Mouse (Mus musculus) adrenal gland, postnatal 14 days (tissue): ENCODE results near the gene Ccdc92b. TPM values are rescaled to one million over a fixed set of nuclear protein-coding genes. Genes with fewer than 3 reads are reported as not detected.
"Not testable (repeated sequence)": the region's sequence is repeated elsewhere in the genome, so short reads cannot be mapped to it uniquely, and the experiment has no call there.

Source experiments
- DNase-seq: peaks from one replicate; pipeline ENCODE4 v3.0.0; 2021; ENCODE audit warnings: mixed read lengths
- long read RNA-seq, 2 experiments: library from polyadenylated mRNA; stranded (forward); transcript quantifications; one replicate each; pipeline ENCODE4 v2.0.0; 2021
- total RNA-seq: library from RNA; stranded (reverse); gene quantifications from 2 replicates; pipeline ENCODE4 v1.2.3, GENCODE M21; 2021

Ccdc92b gene
- 2.9 and 3.1 TPM in 2 replicates for total RNA-seq
- long read RNA-seq, experiment 1, full-length matches to known transcripts: 1 of 2 reads
- long read RNA-seq, experiment 1, partial matches to known transcripts: 0 of 2 reads
- long read RNA-seq, experiment 1, other reads (novel, unspliced or antisense): 1 of 2 reads
- long read RNA-seq, experiment 2, full-length matches to known transcripts: 4 of 8 reads
- long read RNA-seq, experiment 2, partial matches to known transcripts: 3 of 8 reads
- long read RNA-seq, experiment 2, other reads (novel, unspliced or antisense): 1 of 8 reads

DNA sequence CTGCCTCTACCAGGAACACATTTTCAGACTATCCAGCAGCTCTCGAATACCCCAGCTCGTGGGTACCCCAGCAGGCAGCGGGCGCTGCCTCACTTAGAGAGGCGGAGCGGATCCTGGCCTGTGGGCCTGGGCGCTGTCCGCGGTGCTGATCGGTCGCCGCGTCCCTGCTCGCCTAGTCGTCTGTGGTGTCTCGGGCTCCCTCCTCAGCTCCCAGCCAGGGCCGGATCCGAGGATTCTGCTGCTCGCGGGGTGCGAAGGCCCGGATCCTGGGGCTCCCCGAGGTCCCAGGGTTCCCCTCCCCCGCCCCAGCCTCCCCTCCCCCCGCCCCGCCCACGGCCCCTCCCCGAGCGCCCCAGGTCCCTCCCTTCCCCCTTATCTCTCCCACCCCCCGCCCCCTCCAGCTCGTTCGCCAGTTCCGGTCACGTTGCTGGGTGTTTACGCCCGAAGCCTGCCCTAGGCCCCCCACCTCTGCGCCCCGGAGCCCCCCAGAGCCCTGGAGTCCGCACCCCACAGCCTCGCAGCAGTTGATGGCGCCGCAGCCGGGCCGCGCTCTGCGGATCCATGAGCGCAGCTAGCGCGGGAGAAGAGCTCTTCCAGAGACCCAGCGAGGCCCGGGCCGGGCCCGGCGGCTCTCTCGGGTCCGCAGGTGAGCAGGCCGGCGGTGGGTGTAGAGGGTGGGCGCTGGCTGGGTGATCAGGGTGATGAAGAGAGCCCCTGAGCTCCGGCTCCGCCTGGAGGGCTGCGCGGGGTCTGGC, at the start of gene Ccdc92b:
TSS of gene Ccdc92b (plus strand) at position 405 of the 755 bp plus-strand sequence.
- DNase-seq: peak; percentile 91

DNA sequence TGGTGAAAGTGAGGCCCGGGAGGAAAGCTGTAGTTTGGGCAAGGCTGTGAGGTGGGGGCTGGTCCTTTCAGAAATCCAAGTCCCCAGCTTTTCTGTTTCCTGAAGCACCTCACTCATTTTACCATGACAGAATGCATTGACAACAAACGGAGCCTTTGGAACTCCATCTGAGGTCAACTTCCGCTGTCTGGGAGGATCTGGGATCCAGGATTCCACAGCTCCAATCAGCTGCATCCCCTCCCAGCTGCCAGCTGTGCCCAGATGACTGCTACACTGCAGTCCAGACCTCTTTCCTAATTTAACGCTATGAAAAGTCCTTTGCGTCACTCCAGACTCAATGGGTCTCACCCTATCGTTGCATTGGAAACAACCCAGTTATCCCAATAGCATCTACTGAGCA, 49.7 kb upstream of the Ccdc92b start:
- DNase-seq: no peak

DNA sequence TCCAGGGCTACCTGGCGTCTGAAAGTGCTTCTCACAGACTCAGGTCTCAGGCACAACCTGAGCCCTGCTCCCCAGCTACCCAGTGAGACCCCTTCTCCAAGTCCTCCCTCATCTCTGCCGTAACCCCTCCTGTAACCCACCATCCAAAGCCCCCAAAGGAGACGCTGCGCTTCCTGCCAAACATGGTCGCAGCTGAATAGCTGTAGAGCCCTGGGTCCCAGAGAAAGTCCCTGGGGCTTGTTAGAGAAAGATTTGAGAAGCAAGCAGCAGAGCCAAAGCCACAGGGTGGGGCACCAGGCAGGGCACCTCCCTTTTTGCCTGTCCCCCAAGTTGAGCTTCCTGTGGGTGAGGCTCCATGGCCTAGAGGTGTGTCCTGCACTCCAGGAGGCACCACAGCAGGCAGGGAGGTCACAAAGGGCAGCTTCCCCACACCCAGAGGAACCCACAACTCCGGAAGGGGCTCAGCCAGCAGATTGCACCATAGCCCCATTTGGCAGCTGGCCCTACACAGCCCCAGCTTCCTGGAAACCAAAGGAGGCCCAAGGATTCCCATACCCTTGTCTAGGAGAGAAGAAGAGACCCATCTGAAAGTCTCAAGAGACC, 46.8 kb upstream of the Ccdc92b start:
- DNase-seq: peak; percentile 40

DNA sequence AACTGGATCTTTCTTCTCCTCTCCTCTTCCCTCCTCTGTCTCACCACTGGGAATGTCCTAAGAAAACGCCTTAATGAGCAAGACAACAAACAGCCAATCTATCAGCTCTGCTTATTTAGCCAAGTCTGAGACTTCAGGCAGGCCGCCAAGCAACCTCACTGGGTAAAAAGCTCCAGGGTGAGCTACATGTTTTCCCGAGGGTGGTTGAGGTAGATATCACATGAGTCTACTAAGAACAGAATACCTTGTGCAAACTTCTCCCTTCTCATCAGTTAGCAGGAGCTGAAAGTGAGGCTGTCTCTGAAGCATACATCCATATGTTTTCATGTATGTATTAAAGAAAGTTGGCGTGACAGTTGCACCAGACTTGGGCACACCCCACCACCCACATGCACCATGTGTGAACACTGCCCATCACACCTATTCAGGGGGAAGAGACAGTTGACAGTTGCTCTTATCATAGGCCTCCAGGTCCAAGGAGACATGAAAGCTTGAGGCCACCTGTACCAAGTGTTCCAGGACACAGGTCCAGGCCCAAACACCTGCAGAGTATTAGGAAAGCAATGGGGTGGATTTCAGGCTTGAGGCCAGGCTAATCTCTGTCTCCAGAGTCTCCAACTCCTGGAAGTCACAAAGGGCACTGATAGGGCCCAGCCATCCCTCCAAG, 44.5 kb upstream of the Ccdc92b start:
- DNase-seq: peak; percentile 58

DNA sequence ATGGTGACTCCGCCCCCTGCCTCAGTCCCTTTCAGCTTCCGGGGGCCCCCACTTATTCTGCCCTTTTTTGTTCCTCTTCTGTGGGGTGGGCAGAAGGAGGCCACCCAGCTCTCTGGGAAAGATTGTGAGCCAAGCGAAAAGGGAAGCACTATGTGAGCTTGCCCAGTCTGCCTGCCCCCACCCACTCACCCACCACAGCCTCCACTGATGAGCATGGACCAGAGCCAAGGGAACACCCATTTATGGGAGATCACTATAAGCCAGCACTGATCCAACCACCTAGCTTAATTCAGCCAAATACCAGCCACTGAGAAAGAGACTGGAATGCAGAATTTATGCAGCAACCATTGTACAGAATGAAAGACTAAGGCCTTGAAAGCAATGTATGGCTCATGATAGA, 43.5 kb upstream of the Ccdc92b start:
- peak; percentile 12 for DNase-seq

DNA sequence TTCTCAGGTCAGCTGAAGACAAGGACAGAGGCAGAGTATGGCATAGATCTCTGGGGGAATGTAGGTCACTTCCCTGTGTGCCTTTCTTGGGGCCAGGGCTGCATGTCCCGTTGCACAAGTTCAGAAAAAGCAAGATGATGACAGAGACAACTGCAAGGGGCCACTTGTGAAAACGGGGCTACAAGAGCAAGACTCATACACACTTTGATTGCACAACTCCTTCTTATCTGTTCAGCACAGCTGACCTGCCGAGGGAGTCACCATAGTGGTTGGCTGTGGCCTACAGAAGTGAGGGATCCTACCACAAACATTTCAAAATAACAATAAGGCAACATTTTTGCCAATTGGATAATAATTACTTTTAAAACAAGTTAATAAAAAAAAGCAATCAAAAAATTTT, 42.3 kb upstream of the Ccdc92b start:
- DNase-seq: no peak

DNA sequence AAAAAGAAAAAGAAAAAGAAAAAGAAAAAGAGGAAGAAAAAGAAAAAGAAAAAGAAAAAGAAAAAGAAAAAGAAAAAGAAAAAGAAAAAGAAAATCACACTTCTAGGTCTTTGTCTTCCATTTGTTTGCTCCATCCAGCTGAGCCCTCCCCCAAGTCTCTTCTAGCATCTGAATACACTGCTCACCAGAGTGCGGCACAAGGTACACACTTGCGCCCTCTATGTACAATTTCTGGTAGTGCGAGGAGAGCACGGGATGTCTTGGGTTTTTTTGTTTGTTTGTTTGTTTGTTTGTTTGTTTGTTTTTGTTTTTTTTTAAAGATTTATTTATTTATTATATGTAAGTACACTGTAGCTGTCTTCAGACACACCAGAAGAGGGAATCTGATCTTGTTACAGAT, 38.1 kb upstream of the Ccdc92b start:
- not testable (repeated sequence) for DNase-seq

DNA sequence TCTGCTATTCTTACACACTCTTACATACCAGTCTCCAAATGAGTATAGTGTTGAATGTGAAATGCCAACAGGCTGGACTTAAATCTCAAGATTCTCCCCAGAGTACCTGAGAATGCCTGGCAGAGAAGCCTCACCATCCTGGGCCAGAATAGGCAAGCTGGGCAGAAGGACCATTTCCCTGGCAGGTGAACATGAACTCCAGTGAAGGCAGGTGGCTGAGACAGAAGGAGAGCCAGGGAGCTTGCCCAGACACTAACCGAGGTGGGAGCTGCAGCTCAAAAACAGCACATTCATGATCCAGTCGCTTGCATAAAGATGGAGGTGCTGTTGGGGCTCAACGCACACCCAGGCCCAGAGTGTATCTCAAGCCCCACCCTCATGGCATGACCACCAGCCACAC, 36.9 kb upstream of the Ccdc92b start:
- DNase-seq: no peak

DNA sequence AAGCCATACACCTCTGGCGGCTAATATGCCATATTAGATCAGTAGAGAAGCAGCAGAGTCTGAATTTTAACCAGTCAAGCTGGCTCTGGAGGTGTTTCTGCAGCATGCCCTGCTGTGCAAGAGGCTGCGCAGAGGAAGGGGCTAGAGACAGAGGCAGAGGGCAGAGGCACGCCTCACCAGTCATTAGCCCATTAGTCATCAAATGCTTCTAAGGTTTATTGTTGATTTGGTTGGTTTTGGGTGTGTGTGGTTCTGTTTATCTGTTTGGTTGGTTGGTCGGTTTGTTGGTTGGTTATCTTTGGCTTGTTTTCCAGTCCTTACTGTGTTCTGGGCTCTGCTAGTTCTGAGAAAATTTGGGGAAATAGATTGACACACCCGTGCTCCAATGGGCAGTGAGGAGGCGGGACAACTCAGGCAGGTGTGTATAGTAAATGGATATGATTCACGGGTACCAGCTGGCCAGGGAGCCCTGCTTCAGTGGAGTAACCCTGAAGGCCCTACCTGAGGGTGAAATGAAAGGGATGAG, 35.5 kb upstream of the Ccdc92b start:
- DNase-seq: no peak

DNA sequence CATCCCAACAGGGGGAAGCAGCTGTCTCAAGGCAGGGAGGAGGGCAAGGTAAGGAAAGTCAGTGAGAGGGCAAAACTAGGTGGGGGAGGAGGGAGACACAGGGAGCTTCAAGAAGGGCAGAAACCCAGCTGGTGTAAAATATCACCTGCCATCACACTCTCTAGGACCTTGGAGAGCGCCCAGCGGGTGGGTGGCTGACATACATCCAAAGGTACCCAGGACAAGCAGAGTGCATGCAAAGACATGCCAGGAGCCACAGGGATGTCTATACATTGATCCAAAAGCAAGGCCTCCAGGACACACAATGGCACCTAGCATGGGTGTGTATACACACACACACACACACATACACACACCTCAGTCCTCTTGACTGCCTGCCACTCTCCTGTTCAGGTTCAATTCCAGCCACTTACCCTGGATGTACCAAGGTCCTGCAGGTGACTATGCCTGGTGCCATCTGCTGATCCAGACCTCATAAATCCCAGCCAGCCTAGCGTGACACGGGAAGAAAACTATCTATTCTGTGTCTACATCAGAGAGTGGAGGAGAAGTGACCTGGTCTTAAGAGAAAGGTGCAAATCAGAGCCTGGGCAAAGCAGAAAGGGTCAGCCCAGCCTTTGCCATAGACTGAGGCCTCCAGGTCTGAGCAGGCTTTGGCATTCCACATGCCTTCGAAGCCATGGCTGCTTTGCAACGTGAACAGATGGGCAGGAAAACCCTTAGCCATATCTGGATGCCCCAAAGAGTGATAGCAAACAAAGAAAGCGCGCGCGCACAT, 34.3 kb upstream of the Ccdc92b start:
- peak; percentile 54 for DNase-seq

DNA sequence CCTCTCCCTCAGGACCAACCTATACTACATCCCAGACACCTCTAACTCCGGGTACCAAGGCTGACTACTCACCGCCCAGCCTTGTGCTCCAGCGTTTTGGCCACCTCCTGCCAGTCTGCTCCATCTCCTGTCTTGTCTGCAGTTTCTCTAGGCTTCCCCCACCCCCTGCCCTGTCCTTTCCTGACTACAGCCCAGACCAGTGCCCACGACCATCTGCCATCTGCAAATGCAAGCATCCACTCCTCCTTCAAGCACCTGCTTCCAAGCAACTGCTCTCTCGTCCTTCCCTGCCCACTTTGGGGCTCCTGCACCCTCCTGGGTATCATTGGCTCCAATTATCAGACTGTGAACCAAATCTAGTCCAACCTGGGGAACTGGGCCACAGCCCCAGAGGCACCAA, 33.0 kb upstream of the Ccdc92b start:
- no peak for DNase-seq

DNA sequence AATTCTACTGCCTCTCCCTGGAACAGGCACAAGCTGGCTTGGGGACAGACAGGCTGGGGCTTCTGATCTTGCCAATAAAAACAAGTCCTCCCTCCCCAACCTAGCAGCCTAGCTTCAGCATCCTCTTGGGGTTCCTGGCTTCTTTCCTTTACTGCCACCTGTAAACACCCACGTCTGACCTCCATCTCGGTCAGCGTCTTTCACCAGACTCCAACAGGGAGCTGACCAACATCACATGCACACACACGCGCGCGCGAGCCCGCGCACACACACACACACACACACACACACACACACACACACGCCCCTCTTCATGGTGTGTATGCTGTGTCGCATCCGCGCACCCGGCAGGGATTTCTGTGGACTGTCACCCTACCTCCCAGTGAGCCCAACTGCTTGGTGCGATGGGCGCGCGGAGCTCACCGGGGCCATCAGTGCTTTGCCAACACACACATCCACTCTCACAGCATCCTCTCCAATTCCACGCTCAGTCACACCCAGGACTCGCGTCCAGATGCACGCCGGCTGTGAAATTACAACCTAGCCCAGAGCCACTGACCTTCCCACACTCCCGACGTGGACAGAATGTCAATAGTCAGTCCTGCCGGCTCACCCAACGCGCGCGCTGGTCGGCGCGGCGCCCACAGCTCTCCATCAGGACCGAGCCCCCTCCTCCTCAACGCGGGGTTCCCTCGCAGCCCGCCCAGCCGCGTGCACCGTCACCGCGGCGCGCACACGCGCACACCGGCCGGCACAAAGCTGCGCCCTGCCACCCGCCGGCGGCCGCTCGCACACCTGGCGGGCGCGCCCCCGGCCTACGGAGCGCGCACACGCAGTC, 29.8 kb upstream of the Ccdc92b start:
- DNase-seq: no peak

DNA sequence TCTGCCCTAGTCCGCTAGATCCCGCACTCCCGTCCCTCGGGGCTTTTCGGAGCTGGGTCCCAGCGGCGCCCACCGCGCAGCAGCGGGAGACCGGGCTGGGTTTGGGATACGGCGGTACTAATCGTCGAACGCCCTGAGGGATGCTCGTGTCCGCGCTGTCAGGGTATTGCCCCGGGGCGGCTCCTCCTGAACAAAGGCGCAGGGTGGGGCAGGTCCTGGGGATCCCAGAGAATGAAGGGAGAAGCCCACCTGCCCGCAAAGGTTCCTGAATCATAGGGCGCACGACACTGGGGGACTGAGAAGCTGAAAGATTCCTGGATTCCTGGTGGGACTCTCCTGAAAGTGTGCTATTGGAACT, 29.2 kb upstream of the Ccdc92b start:
- no peak for DNase-seq

DNA sequence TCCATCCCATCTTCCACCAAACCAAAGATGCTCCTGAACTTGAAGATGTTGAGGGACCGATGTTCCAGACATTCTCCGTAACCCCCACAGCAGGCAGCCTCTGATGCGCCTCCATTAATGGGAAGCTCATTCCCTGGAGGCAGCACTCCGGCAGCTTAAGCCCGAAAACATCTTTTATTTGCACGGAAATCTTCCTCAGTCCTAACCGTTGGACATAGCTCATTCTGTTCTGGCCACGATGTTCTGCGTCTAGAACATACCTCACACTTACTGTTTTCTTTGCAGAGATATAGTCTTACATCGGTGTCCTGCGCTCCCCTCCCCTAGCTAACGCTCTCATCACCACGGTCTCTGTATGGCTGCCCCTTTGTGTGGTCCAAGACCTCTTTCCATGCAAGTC, 28.7 kb upstream of the Ccdc92b start:
- DNase-seq: no peak

DNA sequence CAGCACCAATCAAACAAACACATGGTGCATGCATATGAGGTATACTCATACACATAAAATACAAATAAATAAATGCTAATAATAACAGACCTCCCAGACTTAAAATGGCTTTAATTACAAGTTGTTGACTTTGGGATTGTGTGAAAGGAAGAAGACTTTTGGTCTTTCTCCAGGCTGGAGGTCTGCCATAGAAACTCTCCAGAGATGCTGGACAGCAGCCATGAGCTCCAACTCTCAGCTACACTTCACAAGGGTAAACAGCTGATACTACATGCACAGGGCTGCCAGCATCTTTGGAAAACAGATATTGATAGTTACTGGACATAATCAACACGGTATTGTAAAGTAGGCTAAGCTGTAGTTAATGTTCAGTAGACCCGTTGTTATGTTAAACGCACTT, 27.2 kb upstream of the Ccdc92b start:
- no peak for DNase-seq

DNA sequence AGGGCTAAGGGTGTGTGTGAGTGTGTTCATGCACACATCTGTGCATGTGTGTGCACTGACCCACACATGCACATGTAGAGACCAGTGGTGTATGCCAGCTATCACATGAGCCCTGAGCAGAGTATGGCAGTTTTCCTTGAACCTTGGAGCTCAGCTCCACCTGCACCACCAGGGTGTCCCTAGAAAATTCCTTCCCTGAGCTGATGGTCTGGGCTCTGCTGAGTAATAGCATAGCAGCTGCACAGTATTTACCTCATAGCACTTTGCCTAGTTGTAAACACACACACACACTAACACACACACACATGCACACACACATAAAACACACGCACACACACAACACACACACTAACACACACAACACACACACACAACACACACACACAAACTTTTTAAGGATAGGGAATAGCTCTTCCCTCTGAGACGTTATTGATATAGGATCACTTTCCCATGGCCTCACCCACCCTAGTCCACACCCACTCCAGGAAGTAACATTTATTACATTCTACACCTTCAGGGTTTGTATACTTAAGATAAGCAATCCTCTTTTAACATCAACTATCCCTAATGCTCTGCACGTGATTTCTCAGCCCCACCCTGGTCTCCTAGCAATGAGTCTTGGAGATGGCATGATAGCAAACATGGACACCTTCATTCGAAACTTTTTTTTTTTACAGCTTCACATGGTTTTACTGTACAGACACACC, 22.0 kb upstream of the Ccdc92b start:
- no peak for DNase-seq

DNA sequence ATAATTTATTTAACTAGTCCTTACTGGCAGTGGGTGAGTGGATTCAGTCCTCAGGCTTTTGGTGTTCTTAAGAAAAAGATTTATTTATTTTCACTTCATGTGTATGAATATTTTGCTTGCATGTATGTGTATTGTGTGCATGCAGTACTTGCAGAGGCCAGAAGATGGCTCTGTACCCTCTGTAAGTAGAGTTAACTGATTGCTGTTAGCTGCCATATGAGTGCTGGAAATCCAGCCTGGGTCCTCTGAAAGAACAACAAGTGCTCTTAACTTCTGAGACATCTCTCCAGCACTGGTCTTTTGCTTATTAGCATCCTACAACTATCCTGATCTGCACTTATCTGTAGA, 21.4 kb upstream of the Ccdc92b start:
- DNase-seq: no peak

DNA sequence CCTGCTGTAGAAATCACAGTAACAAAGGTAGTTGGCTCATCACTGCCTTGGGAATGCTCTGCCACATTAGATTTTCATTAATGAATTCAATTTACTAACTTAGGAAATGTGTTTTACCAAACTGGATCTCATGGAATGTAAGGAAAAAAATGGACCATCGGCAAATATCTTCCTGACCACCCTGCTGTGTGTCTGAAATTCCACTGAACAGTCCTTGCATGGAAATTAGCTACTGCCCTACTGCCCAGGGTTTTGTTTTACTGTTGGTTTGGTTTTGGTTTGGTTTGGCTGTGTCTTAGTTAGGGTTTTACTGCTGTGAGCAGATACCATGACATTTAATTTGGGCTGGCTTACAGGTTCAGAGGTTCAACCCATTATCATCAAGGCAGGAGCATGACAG, 17.1 kb upstream of the Ccdc92b start:
- no peak for DNase-seq

DNA sequence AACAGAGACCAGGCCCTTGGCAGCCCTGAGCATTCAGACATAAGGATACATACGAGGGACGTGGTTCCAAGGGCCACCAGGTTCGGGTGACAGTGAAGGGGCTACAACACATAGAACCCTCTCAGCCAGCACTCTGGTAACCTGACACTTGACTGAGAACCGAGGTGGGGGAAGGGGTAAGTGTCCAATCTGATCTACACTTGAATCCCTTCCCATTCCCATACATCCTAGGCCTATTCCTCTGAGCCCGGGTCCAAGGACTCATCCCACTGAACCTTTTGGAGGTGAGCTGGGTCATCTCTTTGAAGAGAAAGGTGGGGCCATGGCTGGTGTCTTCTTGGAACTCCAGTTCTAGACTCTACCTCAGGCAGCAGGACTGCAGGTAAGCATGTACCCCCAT, 9.3 kb upstream of the Ccdc92b start:
- DNase-seq: no peak

DNA sequence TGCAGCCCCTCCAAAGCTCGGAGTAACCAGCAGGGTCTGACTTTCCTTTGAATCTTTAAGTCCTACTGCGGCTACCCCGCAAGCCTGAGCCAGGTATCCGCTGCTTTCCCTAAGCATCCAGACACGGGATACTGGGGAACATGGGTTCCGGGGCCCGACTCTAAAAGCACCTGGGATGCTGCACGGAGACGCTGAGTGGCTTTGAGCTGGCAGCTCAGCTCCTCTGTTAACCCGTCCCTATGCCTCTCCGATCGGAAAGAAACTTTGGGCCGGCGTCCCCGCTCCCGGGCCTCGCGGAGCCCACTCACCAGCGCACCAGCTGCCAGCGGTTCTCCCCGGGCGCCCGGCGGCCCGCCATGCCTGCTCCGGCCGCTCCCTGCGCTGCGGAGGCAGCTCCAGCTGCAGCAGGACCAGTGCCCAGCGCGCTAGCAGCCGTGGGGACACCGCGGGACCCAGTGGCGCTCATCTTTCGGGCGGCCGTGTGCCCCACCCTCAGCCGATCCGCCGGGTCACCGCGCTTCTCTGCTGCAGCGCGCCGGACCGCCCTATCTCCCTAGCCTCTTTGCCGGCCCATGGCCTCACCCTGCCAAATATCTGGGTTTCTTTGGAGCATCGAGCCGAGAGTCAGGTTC, 8.7 kb upstream of the Ccdc92b start, which contains the start of gene Rap1gap2:
TSS of gene Rap1gap2 (minus strand) at position 371 of the 632 bp plus-strand sequence.
- DNase-seq: peak; percentile 41
